Mouse (Mus musculus) hindbrain, embryonic 14.5 days (tissue): Measurements from ENCODE around the gene Celsr1. TPM values are rescaled to one million over a fixed set of nuclear protein-coding genes. Genes with fewer than 3 reads are reported as not detected.

Source experiments
- ATAC-seq: fragments of 200-750 bp; cut with Nextera tagmentation; 2 replicates; pipeline ENCODE4 v1.8.0; 2017; ENCODE audit warnings: moderate number of reproducible peaks, mild to moderate bottlenecking, moderate TSS enrichment, moderate library complexity; ENCODE audit not compliant: low FRiP score
- DNase-seq: peaks from one replicate; pipeline ENCODE4 v3.0.0-alpha.2; 2015; ENCODE audit warnings: low spot score
- H3K27ac ChIP-seq: fragments of 300-500 bp; sonication (generic); 2 replicates; pipeline ENCODE4 v1.5.1; 2014; ENCODE audit warnings: mild to moderate bottlenecking, moderate library complexity
- H3K27me3 ChIP-seq: fragments of 300-500 bp; sonication (generic); 2 replicates; pipeline ENCODE4 v1.6.1; 2014; ENCODE audit warnings: mild to moderate bottlenecking, low read length, mixed read lengths; ENCODE audit not compliant: control insufficient read depth, insufficient read depth
- H3K36me3 ChIP-seq: fragments of 300-500 bp; sonication (generic); replicated peaks from 2 replicates; pipeline ENCODE4 v1.6.1; 2014; ENCODE audit not compliant: control insufficient read depth, insufficient read depth
- H3K4me1 ChIP-seq: fragments of 300-500 bp; sonication (generic); replicated peaks from 2 replicates; pipeline ENCODE4 v1.6.1; 2014; ENCODE audit warnings: antibody characterized with exemption, low read length, mixed read lengths; ENCODE audit not compliant: control insufficient read depth, insufficient read depth
- H3K4me2 ChIP-seq: fragments of 300-500 bp; sonication (generic); replicated peaks from 2 replicates; pipeline ENCODE4 v1.6.1; 2014; ENCODE audit warnings: mild to moderate bottlenecking, moderate library complexity
- H3K4me3 ChIP-seq: fragments of 300-500 bp; sonication (generic); replicated peaks from 2 replicates; pipeline ENCODE4 v1.5.1; 2014; ENCODE audit warnings: mild to moderate bottlenecking, low read length
- H3K9ac ChIP-seq: fragments of 300-500 bp; sonication (generic); 2 replicates; pipeline ENCODE4 v1.6.1; 2014
- H3K9me3 ChIP-seq: fragments of 300-500 bp; sonication (generic); 2 replicates; pipeline ENCODE4 v1.6.1; 2016; ENCODE audit warnings: low read length; ENCODE audit not compliant: control insufficient read depth
- WGBS: fragments of 180-500 bp; shearing (Covaris S2); extraction: QIAGEN DNeasy Blood & Tissue Kit; methylation state at CpG from one replicate; pipeline ENCODE4 v1.1.7; 2014; 5-methylcytosine and 5-hydroxymethylcytosine counted together
- polyA plus RNA-seq: library from polyadenylated mRNA; unstranded; fragments of >200 nt; fragmentation: Nextera tagmentation; extraction: Ambion mirVana; gene quantifications from 2 replicates; pipeline ENCODE4 v1.2.1, GENCODE M21; 2014

The Celsr1 gene
- polyA plus RNA-seq, 1 experiment from 2014 or later, result 2.4 TPM

GRCm38 (mm10) chr15:86032811-86033190 is 776 bp downstream of the Celsr1 start:
- Histone ChIP-seq H3K9me3 (peaks cover 5% of the 10 kb centered on the region; the same call in 1 of the 2 replicates), H3K4me1 (peaks cover 23% of the 10 kb centered on the region), H3K27ac (no peak overlapping the region), H3K27me3 (peaks cover 35% of the 10 kb centered on the region), H3K4me3 (peak overlapping the region; percentile 47), H3K36me3 (no peaks in the 10 kb centered on the region), H3K4me2 (peak overlapping the region; percentile 86), H3K9ac (peak overlapping the region; percentile 46; the same call in 1 of the 2 replicates)
- ATAC-seq (no peak), DNase-seq (peak; percentile 71)
- 2% methylated on average over 38 of the region's 38 CpGs for WGBS

- Histone ChIP-seq H3K4me3 (no peak overlapping the region), H3K4me2 (peak overlapping the region; percentile 38), H3K9me3 (peaks cover 5% of the 10 kb centered on the region; the same call in 1 of the 2 replicates), H3K9ac (no peak overlapping the region), H3K27me3 (peaks cover 32% of the 10 kb centered on the region), H3K36me3 (no peaks in the 10 kb centered on the region), H3K27ac (no peak overlapping the region), H3K4me1 (peaks cover 23% of the 10 kb centered on the region)
- WGBS, result 81% methylated on average over 14 of the region's 14 CpGs
- DNase-seq (no peak), ATAC-seq (no peak)
These were observed 3.6 kb downstream of the Celsr1 start for GRCm38 (mm10) chr15:86029981-86030380.

GRCm38 (mm10) chr15:86027871-86028270 is 5.7 kb downstream of the Celsr1 start:
- Histone ChIP-seq H3K4me1 (peaks cover 5% of the 10 kb centered on the region; the same call in 1 of the 2 replicates), H3K4me2 (peak overlapping the region; percentile 12), H3K27me3 (peaks cover 11% of the 10 kb centered on the region), H3K9ac (no peak overlapping the region), H3K9me3 (peaks cover 5% of the 10 kb centered on the region; the same call in 1 of the 2 replicates), H3K36me3 (no peaks in the 10 kb centered on the region), H3K4me3 (no peak overlapping the region), H3K27ac (no peak overlapping the region)
- DNase-seq, result no peak
- WGBS, result 74% methylated on average over 8 of the region's 8 CpGs
- no peak for ATAC-seq

- no peaks in the 10 kb centered on the region for H3K4me1 ChIP-seq
- H3K27me3 ChIP-seq, result no peaks in the 10 kb centered on the region
- H3K4me3 ChIP-seq, result no peak overlapping the region
- H3K36me3 ChIP-seq, result no peaks in the 10 kb centered on the region
- no peak overlapping the region for H3K9ac ChIP-seq
- H3K27ac ChIP-seq, result no peak overlapping the region
- no peak for DNase-seq
- H3K4me2 ChIP-seq, result no peak overlapping the region
- H3K9me3 ChIP-seq, result no peaks in the 10 kb centered on the region
- ATAC-seq, result no peak
- 80% methylated on average over 9 of the region's 9 CpGs for WGBS
These were observed 11.6 kb downstream of the Celsr1 start for GRCm38 (mm10) chr15:86021971-86022370.

- Histone ChIP-seq H3K27ac (no peak overlapping the region), H3K9ac (no peak overlapping the region), H3K4me1 (no peaks in the 10 kb centered on the region), H3K36me3 (no peaks in the 10 kb centered on the region), H3K4me3 (no peak overlapping the region), H3K27me3 (no peaks in the 10 kb centered on the region), H3K4me2 (no peak overlapping the region), H3K9me3 (no peaks in the 10 kb centered on the region)
- ATAC-seq (no peak), DNase-seq (no peak)
- WGBS, result 85% methylated on average over 9 of the region's 9 CpGs
These were observed 12.3 kb downstream of the Celsr1 start for GRCm38 (mm10) chr15:86021301-86021700.

GRCm38 (mm10) chr15:86020008-86020407 is 13.6 kb downstream of the Celsr1 start:
- 73% methylated on average over 8 of the region's 8 CpGs for WGBS
- Histone ChIP-seq H3K27ac (no peak overlapping the region), H3K9me3 (no peaks in the 10 kb centered on the region), H3K36me3 (no peaks in the 10 kb centered on the region), H3K4me1 (no peaks in the 10 kb centered on the region), H3K9ac (no peak overlapping the region), H3K27me3 (no peaks in the 10 kb centered on the region), H3K4me3 (no peak overlapping the region), H3K4me2 (no peak overlapping the region)
- ATAC-seq, result no peak
- no peak for DNase-seq

- 0 out of 2 replicates have a peak, but pooled peaks cover 1% of the 10 kb centered on the region for H3K4me1 ChIP-seq
- H3K4me3 ChIP-seq, result no peak overlapping the region
- DNase-seq (no peak), ATAC-seq (no peak)
- no peaks in the 10 kb centered on the region for H3K9me3 ChIP-seq
- H3K9ac ChIP-seq, result no peak overlapping the region
- no peaks in the 10 kb centered on the region for H3K36me3 ChIP-seq
- no peak overlapping the region for H3K27ac ChIP-seq
- 97% methylated on average over 5 of the region's 5 CpGs for WGBS
- H3K4me2 ChIP-seq, result no peak overlapping the region
- H3K27me3 ChIP-seq, result no peaks in the 10 kb centered on the region
These were observed 14.6 kb downstream of the Celsr1 start for GRCm38 (mm10) chr15:86018753-86019512.

GRCm38 (mm10) chr15:86017336-86017735 is 16.2 kb downstream of the Celsr1 start:
- H3K9ac ChIP-seq, result no peak overlapping the region
- no peaks in the 10 kb centered on the region for H3K27me3 ChIP-seq
- DNase-seq, result no peak
- ATAC-seq, result no peak
- 93% methylated on average over 6 of the region's 6 CpGs for WGBS
- H3K36me3 ChIP-seq, result no peaks in the 10 kb centered on the region
- H3K4me1 ChIP-seq, result peaks cover 15% of the 10 kb centered on the region
- no peak overlapping the region for H3K4me3 ChIP-seq
- no peaks in the 10 kb centered on the region for H3K9me3 ChIP-seq
- H3K4me2 ChIP-seq, result no peak overlapping the region
- no peak overlapping the region for H3K27ac ChIP-seq

GRCm38 (mm10) chr15:86015860-86016541 is 17.6 kb downstream of the Celsr1 start:
- no peaks in the 10 kb centered on the region for H3K27me3 ChIP-seq
- H3K4me2 ChIP-seq, result no peak overlapping the region
- no peak for DNase-seq
- no peak for ATAC-seq
- 67% methylated on average over 13 of the region's 13 CpGs for WGBS
- H3K4me3 ChIP-seq, result no peak overlapping the region
- H3K4me1 ChIP-seq, result peaks cover 15% of the 10 kb centered on the region
- H3K9ac ChIP-seq, result no peak overlapping the region
- H3K36me3 ChIP-seq, result no peaks in the 10 kb centered on the region
- H3K9me3 ChIP-seq, result no peaks in the 10 kb centered on the region
- no peak overlapping the region for H3K27ac ChIP-seq
